Mouse (Mus musculus): ENCODE data around the gene Svep1. TPM values are rescaled to one million over a fixed set of nuclear protein-coding genes. Genes with fewer than 3 reads are reported as not detected.

Gene Svep1
- polyA plus RNA-seq, 1 experiment from 2014 or later: 0.46 TPM

DNA sequence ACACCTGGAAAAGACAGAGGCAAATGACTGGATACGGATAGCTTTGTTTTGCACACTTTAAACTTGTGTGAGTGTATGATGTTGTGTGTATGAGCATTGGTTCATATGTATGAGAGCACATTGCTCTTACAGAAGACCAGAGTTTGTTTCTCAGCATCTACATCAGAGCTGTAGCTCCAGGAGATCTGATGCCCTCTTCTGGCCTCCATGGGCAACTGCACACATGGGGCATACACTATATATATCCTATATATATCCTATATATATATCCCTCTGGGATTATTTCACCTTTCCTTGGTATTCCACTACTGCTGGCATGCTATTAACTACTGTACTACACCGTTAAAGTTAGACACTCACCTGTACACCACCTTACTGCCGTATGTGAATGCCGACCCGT is 122.5 kb downstream of the Svep1 start:
- Histone ChIP-seq H3K36me3 (ENCODE audit: control insufficient read depth, insufficient read depth) (no peaks in the 10 kb centered on the region), H3K4me3 (ENCODE audit: low read depth, low read length) (no peak overlapping the region), H3K9ac (ENCODE audit: low read depth, low read length) (no peak overlapping the region), H3K27me3 (ENCODE audit: control insufficient read depth, insufficient read depth, low read depth, low read length) (no peaks in the 10 kb centered on the region), H3K27ac (ENCODE audit: low read length) (no peak overlapping the region), H3K9me3 (replicated peaks; ENCODE audit: control insufficient read depth, low read length) (no peaks in the 10 kb centered on the region), H3K4me1 (ENCODE audit: control insufficient read depth, low read depth, low read length) (no peaks in the 10 kb centered on the region), H3K4me2 (ENCODE audit: low read depth, low read length) (no peak overlapping the region)
- WGBS (ENCODE audit: insufficient replicate concordance): 81% methylated on average over 5 of the region's 5 CpGs
- no peak for ATAC-seq (ENCODE audit: low read depth)

DNA sequence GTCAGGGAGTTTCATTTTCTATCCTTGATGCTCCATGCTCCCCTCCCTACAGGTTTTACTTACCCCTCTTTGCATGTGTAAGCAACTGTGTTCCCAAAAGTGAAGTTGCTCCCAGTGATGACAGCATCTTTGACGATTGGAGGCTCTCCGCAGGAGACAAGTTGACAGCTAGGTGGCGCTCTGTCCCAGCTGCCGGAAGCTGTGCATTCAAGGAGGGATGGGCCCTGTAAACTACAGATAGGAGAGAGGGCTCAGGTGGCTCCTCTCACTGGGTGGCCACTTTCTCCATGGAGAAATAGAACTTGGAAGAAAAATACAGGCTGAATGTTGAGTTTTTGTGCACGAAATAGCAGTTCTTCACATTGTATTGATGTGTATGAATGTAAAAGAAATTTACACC is 124.1 kb downstream of the Svep1 start:
- Histone ChIP-seq H3K4me3 (ENCODE audit: low read depth, low read length) (no peak overlapping the region), H3K27me3 (ENCODE audit: control insufficient read depth, insufficient read depth, low read depth, low read length) (no peaks in the 10 kb centered on the region), H3K4me1 (ENCODE audit: control insufficient read depth, low read depth, low read length) (no peaks in the 10 kb centered on the region), H3K4me2 (ENCODE audit: low read depth, low read length) (no peak overlapping the region), H3K9ac (ENCODE audit: low read depth, low read length) (no peak overlapping the region), H3K36me3 (ENCODE audit: control insufficient read depth, insufficient read depth) (no peaks in the 10 kb centered on the region), H3K27ac (ENCODE audit: low read length) (no peak overlapping the region), H3K9me3 (replicated peaks; ENCODE audit: control insufficient read depth, low read length) (no peaks in the 10 kb centered on the region)
- no peak for ATAC-seq (ENCODE audit: low read depth)
- 6% methylated on average over 5 of the region's 5 CpGs for WGBS (ENCODE audit: insufficient replicate concordance)

DNA sequence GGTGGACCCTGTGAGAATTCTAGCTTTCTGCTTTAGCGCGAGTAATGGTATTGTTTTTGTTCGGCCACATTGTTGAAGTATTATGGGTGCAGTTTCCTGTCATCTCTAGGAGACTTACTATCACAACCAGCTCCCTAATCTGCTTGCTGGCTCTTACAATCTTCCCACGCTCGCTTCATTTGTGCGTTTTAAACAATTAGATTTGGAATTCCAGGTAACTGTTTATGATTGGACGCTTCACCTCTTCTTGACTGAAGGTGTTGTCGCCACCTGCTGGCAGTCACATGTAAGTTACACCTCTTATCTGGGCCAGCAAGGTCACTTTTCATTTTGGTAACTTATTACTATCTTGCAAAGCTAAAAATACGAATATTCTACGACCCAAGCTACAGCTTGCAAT is 127.0 kb downstream of the Svep1 start:
- no peaks in the 10 kb centered on the region for H3K27me3 ChIP-seq (ENCODE audit: control insufficient read depth, insufficient read depth, low read depth, low read length)

DNA sequence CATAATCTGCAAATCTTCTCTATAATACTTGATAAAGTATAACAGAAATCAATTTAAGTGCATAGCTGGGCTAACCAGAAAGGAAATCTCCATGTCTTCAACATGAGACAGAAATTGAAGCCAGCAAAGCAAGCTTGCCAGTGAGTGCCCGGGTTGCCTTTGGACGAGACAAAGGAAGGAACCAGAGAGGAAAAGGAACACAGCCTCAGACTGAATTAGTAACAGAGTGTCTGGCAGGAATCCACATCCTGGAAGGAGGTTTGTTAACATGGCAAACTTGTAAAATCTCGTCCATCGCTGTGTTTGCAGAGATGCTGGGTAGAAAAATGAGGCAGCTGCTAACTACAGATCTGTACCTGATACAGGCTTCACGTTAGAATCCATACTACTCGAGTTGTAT is 128.7 kb downstream of the Svep1 start:
- no peak for ATAC-seq (ENCODE audit: low read depth)
- H3K4me3 ChIP-seq (ENCODE audit: low read depth, low read length): no peak overlapping the region
- H3K36me3 ChIP-seq (ENCODE audit: control insufficient read depth, insufficient read depth): no peaks in the 10 kb centered on the region
- no peaks in the 10 kb centered on the region for H3K27me3 ChIP-seq (ENCODE audit: control insufficient read depth, insufficient read depth, low read depth, low read length)
- WGBS (ENCODE audit: insufficient replicate concordance): 33% methylated on average over 6 of the region's 6 CpGs
- no peak overlapping the region for H3K4me2 ChIP-seq (ENCODE audit: low read depth, low read length)
- H3K9ac ChIP-seq (ENCODE audit: low read depth, low read length): no peak overlapping the region
- H3K9me3 ChIP-seq (replicated peaks; ENCODE audit: control insufficient read depth, low read length): no peaks in the 10 kb centered on the region
- H3K4me1 ChIP-seq (ENCODE audit: control insufficient read depth, low read depth, low read length): no peaks in the 10 kb centered on the region
- H3K27ac ChIP-seq (ENCODE audit: low read length): no peak overlapping the region

More for the DNA sequence above, 127.0 kb downstream of the Svep1 start:
- Histone ChIP-seq H3K27ac (ENCODE audit: low read length) (no peak overlapping the region), H3K4me1 (ENCODE audit: control insufficient read depth, low read depth, low read length) (no peaks in the 10 kb centered on the region), H3K36me3 (ENCODE audit: control insufficient read depth, insufficient read depth) (no peaks in the 10 kb centered on the region), H3K4me3 (ENCODE audit: low read depth, low read length) (no peak overlapping the region), H3K9me3 (replicated peaks; ENCODE audit: control insufficient read depth, low read length) (no peaks in the 10 kb centered on the region), H3K4me2 (ENCODE audit: low read depth, low read length) (no peak overlapping the region), H3K9ac (ENCODE audit: low read depth, low read length) (no peak overlapping the region)
- no peak for ATAC-seq (ENCODE audit: low read depth)
- WGBS (ENCODE audit: insufficient replicate concordance): 15% methylated on average over 10 of the region's 10 CpGs

DNA sequence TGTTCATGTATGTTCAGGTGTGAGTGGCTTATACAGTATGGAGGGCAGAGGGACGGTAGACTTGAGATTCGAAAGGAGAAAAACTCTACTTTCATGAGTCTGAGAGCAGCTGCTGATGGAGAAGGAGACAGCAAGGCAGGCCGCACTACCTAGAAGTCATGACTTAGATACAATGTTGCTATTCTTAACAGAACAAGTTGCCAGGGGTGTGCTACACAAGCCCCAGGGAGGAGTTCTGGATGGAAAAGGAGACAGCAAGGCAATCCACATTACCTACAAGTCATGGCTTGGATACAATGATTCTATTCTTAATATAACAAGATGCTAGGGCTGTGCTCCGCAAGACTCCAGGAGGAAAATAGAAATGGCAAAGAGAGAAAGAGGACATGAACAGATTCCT is 129.1 kb downstream of the Svep1 start:
- 76% methylated on average over 4 of the region's 4 CpGs for WGBS (ENCODE audit: insufficient replicate concordance)
- no peak overlapping the region for H3K4me3 ChIP-seq (ENCODE audit: low read depth, low read length)
- H3K36me3 ChIP-seq (ENCODE audit: control insufficient read depth, insufficient read depth): no peaks in the 10 kb centered on the region
- H3K4me2 ChIP-seq (ENCODE audit: low read depth, low read length): no peak overlapping the region
- no peaks in the 10 kb centered on the region for H3K9me3 ChIP-seq (replicated peaks; ENCODE audit: control insufficient read depth, low read length)
- H3K9ac ChIP-seq (ENCODE audit: low read depth, low read length): no peak overlapping the region
- no peaks in the 10 kb centered on the region for H3K4me1 ChIP-seq (ENCODE audit: control insufficient read depth, low read depth, low read length)
- no peaks in the 10 kb centered on the region for H3K27me3 ChIP-seq (ENCODE audit: control insufficient read depth, insufficient read depth, low read depth, low read length)
- ATAC-seq (ENCODE audit: low read depth): no peak
- no peak overlapping the region for H3K27ac ChIP-seq (ENCODE audit: low read length)

DNA sequence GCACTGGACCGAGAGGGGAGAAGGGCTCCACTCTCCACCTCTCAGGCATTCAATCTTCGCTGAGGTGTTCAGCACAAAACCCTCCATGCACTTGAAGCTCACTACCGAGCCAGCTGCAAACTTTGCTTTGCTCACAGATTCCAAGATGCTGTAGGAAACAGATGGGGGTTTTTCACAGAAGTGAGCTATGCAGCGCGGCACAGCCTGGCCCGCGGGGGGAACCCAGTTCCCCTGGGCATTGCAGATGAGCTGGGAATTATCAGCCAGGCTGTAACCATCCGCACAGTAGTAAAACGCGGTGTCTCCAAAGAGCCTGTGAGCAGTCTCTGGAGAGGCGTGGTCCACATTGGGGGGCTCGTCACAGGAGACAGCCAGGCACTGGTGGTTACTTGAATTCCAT is 133.8 kb downstream of the Svep1 start:
- Histone ChIP-seq H3K9me3 (replicated peaks; ENCODE audit: control insufficient read depth, low read length) (no peaks in the 10 kb centered on the region), H3K4me1 (ENCODE audit: control insufficient read depth, low read depth, low read length) (no peaks in the 10 kb centered on the region), H3K36me3 (ENCODE audit: control insufficient read depth, insufficient read depth) (no peaks in the 10 kb centered on the region), H3K27ac (ENCODE audit: low read length) (no peak overlapping the region), H3K9ac (ENCODE audit: low read depth, low read length) (no peak overlapping the region), H3K4me3 (ENCODE audit: low read depth, low read length) (no peak overlapping the region), H3K4me2 (ENCODE audit: low read depth, low read length) (no peak overlapping the region), H3K27me3 (ENCODE audit: control insufficient read depth, insufficient read depth, low read depth, low read length) (no peaks in the 10 kb centered on the region)
- no peak for ATAC-seq (ENCODE audit: low read depth)
- WGBS (ENCODE audit: insufficient replicate concordance): 76% methylated on average over 12 of the region's 12 CpGs

DNA sequence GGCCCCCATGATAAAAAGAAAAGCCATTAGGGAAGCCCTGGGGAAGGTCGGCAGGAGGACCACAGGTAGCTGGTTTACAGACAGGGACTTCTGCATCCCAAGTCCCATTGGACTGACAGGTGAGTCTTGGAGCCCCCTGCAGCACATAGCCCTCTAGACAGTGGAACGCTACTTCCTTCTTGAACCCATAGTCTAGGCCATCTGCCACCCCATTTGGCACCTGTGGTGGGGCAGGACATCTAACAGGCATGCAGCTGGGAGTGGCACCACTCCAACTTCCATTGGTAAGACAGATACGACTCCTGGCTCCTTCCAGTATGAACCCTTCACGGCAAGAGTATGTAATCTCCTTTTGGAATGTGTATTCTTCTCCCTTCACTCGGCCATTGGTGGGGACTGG is 137.8 kb downstream of the Svep1 start:
- no peak overlapping the region for H3K4me3 ChIP-seq (ENCODE audit: low read depth, low read length)
- ATAC-seq (ENCODE audit: low read depth): no peak
- no peaks in the 10 kb centered on the region for H3K4me1 ChIP-seq (ENCODE audit: control insufficient read depth, low read depth, low read length)
- no peak overlapping the region for H3K27ac ChIP-seq (ENCODE audit: low read length)
- H3K9me3 ChIP-seq (replicated peaks; ENCODE audit: control insufficient read depth, low read length): no peaks in the 10 kb centered on the region
- WGBS (ENCODE audit: insufficient replicate concordance): 62% methylated on average over 5 of the region's 5 CpGs
- no peak overlapping the region for H3K4me2 ChIP-seq (ENCODE audit: low read depth, low read length)
- no peaks in the 10 kb centered on the region for H3K27me3 ChIP-seq (ENCODE audit: control insufficient read depth, insufficient read depth, low read depth, low read length)
- no peaks in the 10 kb centered on the region for H3K36me3 ChIP-seq (ENCODE audit: control insufficient read depth, insufficient read depth)
- H3K9ac ChIP-seq (ENCODE audit: low read depth, low read length): no peak overlapping the region

DNA sequence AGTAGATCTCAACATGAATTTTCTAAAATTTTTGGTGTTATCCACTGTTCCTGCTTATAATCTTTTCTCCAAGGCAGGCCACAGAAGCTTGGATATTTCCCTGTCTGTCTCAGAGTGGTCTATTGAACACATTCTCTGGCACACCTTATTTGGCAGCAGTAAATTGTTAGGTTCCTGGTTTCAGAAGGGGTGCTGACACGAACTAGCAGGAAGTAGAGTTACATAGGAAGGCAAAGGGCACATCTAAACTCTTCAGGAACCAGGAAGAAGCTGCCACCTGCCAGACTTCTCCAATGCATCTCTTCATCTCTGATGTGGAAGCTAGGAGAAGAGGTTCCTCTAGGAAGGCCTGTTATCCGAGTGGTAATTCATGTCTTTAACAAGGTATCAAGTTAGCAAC is 141.9 kb downstream of the Svep1 start:
- no peak overlapping the region for H3K4me3 ChIP-seq (ENCODE audit: low read depth, low read length)
- WGBS (ENCODE audit: insufficient replicate concordance): 23% methylated on average over 2 of the region's 2 CpGs
- no peak overlapping the region for H3K4me2 ChIP-seq (ENCODE audit: low read depth, low read length)
- H3K36me3 ChIP-seq (ENCODE audit: control insufficient read depth, insufficient read depth): no peaks in the 10 kb centered on the region
- H3K9ac ChIP-seq (ENCODE audit: low read depth, low read length): no peak overlapping the region
- no peak overlapping the region for H3K27ac ChIP-seq (ENCODE audit: low read length)
- H3K4me1 ChIP-seq (ENCODE audit: control insufficient read depth, low read depth, low read length): no peaks in the 10 kb centered on the region
- H3K9me3 ChIP-seq (replicated peaks; ENCODE audit: control insufficient read depth, low read length): no peaks in the 10 kb centered on the region
- H3K27me3 ChIP-seq (ENCODE audit: control insufficient read depth, insufficient read depth, low read depth, low read length): no peaks in the 10 kb centered on the region
- no peak for ATAC-seq (ENCODE audit: low read depth)

DNA sequence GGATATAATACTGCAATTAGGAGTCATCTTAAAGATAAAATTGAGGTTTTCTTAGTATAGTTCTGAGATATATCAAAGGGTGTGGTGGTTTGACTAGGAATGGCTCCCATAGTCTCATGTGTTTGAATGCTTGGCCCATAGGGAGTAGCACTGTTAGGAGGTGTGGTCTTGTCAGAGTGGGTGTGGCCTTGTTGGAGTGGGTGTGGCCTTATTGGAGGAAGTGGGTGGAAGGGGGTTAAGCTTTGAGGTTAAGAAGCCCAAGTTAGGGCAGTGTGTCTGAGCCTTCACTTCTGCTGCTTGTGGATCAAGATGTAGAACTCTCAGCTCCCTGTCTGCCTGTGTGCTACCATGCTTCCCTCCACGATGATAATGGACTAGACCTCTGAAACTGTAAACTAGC is 143.7 kb downstream of the Svep1 start:
- Histone ChIP-seq H3K9me3 (replicated peaks; ENCODE audit: control insufficient read depth, low read length) (no peaks in the 10 kb centered on the region), H3K9ac (ENCODE audit: low read depth, low read length) (no peak overlapping the region), H3K4me1 (ENCODE audit: control insufficient read depth, low read depth, low read length) (no peaks in the 10 kb centered on the region), H3K4me2 (ENCODE audit: low read depth, low read length) (no peak overlapping the region), H3K4me3 (ENCODE audit: low read depth, low read length) (no peak overlapping the region), H3K27me3 (ENCODE audit: control insufficient read depth, insufficient read depth, low read depth, low read length) (no peaks in the 10 kb centered on the region), H3K27ac (ENCODE audit: low read length) (no peak overlapping the region), H3K36me3 (ENCODE audit: control insufficient read depth, insufficient read depth) (no peaks in the 10 kb centered on the region)
- ATAC-seq (ENCODE audit: low read depth): no peak
- WGBS (ENCODE audit: insufficient replicate concordance): 42% methylated on average over 1 of the region's 1 CpGs

DNA sequence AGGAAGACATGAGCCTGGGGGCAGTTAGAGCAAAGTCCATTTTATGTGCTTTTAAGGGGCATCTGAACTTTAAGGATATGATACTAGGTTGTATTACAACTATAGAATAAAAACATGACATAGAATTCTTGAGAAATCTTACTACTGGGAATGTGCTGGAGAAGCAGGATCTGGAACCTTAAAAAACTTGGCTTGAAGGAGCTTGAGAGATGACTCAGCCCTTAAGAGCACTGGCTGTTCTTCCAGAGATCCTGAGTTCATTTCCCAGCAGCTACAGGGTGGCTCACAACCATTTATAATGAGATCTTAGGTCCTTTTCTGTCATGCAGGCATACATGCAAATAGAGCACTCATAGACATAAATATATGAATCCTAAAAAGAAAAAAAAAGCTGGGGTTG is 151.0 kb downstream of the Svep1 start:
- no peaks in the 10 kb centered on the region for H3K9me3 ChIP-seq (replicated peaks; ENCODE audit: control insufficient read depth, low read length)
- no peaks in the 10 kb centered on the region for H3K4me1 ChIP-seq (ENCODE audit: control insufficient read depth, low read depth, low read length)
- ATAC-seq (ENCODE audit: low read depth): no peak

More for the DNA sequence above, 151.0 kb downstream of the Svep1 start:
- Histone ChIP-seq H3K4me3 (ENCODE audit: low read depth, low read length) (no peak overlapping the region), H3K27ac (ENCODE audit: low read length) (no peak overlapping the region), H3K4me2 (ENCODE audit: low read depth, low read length) (no peak overlapping the region), H3K9ac (ENCODE audit: low read depth, low read length) (no peak overlapping the region), H3K36me3 (ENCODE audit: control insufficient read depth, insufficient read depth) (no peaks in the 10 kb centered on the region), H3K27me3 (ENCODE audit: control insufficient read depth, insufficient read depth, low read depth, low read length) (no peaks in the 10 kb centered on the region)
